Mouse (Mus musculus) megakaryocyte, embryonic 14.5 days (primary cell): ENCODE results near the gene Upf1.

ENCODE experiments used
- FLI1 ChIP-seq: IDR thresholded peaks from 2 replicates; pipeline ENCODE4 v1.6.1; 2012; ENCODE audit warnings: low read length, inconsistent platforms, mixed read lengths
- GATA1 ChIP-seq: IDR thresholded peaks from 3 replicates; pipeline ENCODE4 v1.6.1; 2012; ENCODE audit warnings: mixed read lengths, low read length, inconsistent platforms, borderline replicate concordance

DNA sequence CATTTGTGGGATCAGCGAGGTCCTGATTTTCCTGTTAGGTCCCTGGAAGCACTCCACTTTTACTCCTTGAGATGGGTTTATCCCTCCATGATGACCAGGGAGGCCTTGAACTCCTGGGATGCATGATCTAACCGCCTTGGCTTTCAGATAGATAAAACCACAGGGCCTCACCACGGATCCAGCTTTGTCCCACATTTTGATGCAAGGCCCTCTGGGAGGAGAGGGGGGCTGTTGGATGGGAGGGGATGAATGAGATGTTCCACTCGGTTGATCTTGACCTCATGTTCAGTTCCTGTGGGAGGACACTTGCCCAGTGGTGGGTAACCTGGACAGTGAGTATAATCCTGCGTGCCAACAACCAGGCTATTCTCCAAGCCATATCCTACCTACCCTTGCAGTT lies 68.7 kb downstream of the Upf1 start:
- TF ChIP-seq GATA1 (no peak), FLI1 (no peak)
